Mouse (Mus musculus) B cell, adult 62 days (primary cell): ENCODE results near the gene Tktl2. TPM values are rescaled to one million over a fixed set of nuclear protein-coding genes. Genes with fewer than 3 reads are reported as not detected.

Source experiments
- total RNA-seq: library from RNA; stranded (reverse); gene quantifications from 4 replicates; pipeline ENCODE4 v1.2.4, GENCODE M21; 2023

Tktl2 gene
- not detected in 4 replicates for total RNA-seq

DNA sequence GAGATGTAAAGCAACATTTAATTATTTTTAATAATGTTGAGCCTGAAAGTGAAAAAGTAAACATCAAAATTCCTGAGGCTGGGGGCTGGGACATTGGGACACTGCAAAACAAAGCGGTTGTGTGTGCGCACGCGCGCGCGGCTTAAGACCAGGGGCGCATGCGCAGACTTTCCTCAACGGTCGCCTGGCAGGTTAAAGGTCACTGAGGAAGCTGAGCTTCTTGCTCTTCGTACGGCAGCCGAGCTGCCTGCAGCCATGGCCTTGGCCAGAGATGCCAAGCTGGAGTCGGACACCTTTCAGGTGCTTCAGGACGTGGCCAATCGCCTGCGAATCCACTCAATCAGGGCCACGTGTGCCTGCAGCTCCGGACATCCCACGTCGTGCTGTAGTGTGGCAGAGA lies at the start of gene Tktl2:
TSS of gene Tktl2 (plus strand) at position 220 of the 400 bp plus-strand sequence.

DNA sequence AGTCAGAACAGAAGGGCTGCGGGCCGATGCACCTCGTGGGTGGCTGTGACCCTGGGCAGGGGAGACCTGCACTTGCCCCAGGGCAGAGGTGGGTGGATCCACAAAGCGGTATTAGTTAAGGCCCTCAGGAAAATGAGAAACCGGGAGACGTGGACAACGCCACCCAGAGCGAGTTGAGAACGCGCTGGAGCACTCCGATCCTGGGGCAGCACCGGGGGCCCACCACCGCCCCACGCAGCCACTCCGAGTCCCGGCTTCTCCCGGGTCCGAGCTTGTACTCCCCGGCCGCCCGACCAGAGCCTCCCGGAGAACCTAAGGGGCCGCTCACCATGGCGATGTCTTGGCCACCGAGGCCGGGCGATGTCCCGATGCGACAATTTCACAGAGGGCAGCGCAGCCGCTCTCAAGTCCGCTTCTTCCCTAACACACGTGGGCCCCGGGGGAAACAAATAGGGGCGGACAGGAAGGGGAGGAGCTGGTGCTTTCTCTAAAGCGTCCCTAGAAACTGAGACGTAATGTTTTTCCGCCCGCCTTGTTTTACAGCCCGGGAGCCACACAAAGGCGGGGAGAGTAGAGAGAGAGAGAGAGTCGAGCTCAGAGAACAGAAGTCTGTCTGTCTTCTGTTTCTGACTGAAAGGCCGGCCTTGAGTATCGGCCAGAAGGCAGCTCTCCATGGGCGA lies 25.3 kb upstream of the Tktl2 start, which contains the start of gene Tma16:
TSS of gene Tma16 (minus strand) at position 447 of the 680 bp plus-strand sequence.

Other genes starting within 250 kb of the Tktl2 start
- gene Tma16, start 25.2 kb upstream of the Tktl2 start, total RNA-seq: 22.5 to 27.2 TPM (median 23.6 TPM) in 4 replicates
- gene Npy5r, start 176.4 kb downstream of the Tktl2 start, total RNA-seq: not detected in 4 replicates
- gene Npy1r, start 185.4 kb downstream of the Tktl2 start, total RNA-seq: not detected in 4 replicates